Mouse (Mus musculus): ENCODE results near the gene Gucy1b1. TPM values are rescaled to one million over a fixed set of nuclear protein-coding genes. Genes with fewer than 3 reads are reported as not detected.
A peak's percentile ranks its signal among the peaks of the same experiment; 100 is the strongest.

Gene Gucy1b1
- polyA plus RNA-seq (2012; rRNA removed): 3.5 and 4.5 TPM in 2 replicates
- polyA plus RNA-seq (2014; fragmentation: Nextera tagmentation; extraction: Ambion mirVana): 5.8 and 6.8 TPM in 2 replicates

- H3K27me3 ChIP-seq (ENCODE audit: control insufficient read depth, insufficient read depth, low read length): peaks cover 4% of the 10 kb centered on the region
- H3K36me3 ChIP-seq (replicated peaks; ENCODE audit: control insufficient read depth, insufficient read depth, low read depth): no peaks in the 10 kb centered on the region
- no peaks in the 10 kb centered on the region for H3K9me3 ChIP-seq (ENCODE audit: control insufficient read depth, low read length)
- no peaks in the 10 kb centered on the region for H3K4me1 ChIP-seq (replicated peaks; ENCODE audit: control insufficient read depth in 2 of 2, insufficient read depth in 2 of 2, low read length in 1 of 2)
- H3K27ac ChIP-seq: no peak within 1 kb of the TSS
- WGBS (ENCODE audit: insufficient replicate concordance): 1% methylated on average over 25 of the region's 25 CpGs
- ATAC-seq (ENCODE audit: insufficient read depth) (peak; percentile 73), DNase-seq (ENCODE audit: low read depth in 3 of 3, low spot score in 3 of 3) (peak in 2 of 3 experiments; percentile 18 to 27)
- peak within 1 kb of the TSS; percentile 27 to 38 for H3K4me3 ChIP-seq (ENCODE audit: insufficient read depth in 1 of 2, low read depth in 2 of 2, low read length in 2 of 2)
- H3K4me2 ChIP-seq (ENCODE audit: low read depth): peak within 1 kb of the TSS; percentile 38
- H3K9ac ChIP-seq (replicated peaks): no peak within 1 kb of the TSS; the same call in 1 of the 2 replicates
- TF ChIP-seq CTCF (IDR thresholded peaks at IDR 0.05; ENCODE audit: low read depth) (no peak), EP300 (IDR thresholded peaks at IDR 0.05; ENCODE audit: low read depth) (no peak)
Observed at GRCm38 (mm10) chr3:82074201-82074851, at the start of gene Gucy1b1. Gene Gucy1b1 (minus strand): TSS chr3:82074689.

GRCm38 (mm10) chr3:82118916-82119315, 44.4 kb upstream of the Gucy1b1 start:
- Histone ChIP-seq H3K9me3 (ENCODE audit: control insufficient read depth, low read length) (no peaks in the 10 kb centered on the region), H3K9ac (replicated peaks) (no peak overlapping the region), H3K36me3 (replicated peaks; ENCODE audit: control insufficient read depth, insufficient read depth, low read depth) (no peaks in the 10 kb centered on the region), H3K4me2 (ENCODE audit: low read depth) (no peak overlapping the region), H3K4me1 (replicated peaks; ENCODE audit: control insufficient read depth in 2 of 2, insufficient read depth in 2 of 2, low read length in 1 of 2) (no peaks in the 10 kb centered on the region), H3K27me3 (ENCODE audit: control insufficient read depth, insufficient read depth, low read length) (no peaks in the 10 kb centered on the region), H3K4me3 (ENCODE audit: insufficient read depth in 1 of 2, low read depth in 2 of 2, low read length in 2 of 2) (no peak overlapping the region), H3K27ac (no peak overlapping the region)
- DNase-seq (ENCODE audit: low read depth in 3 of 3, low spot score in 3 of 3): no peak
- ATAC-seq (ENCODE audit: insufficient read depth): no peak
- TF ChIP-seq CTCF (IDR thresholded peaks at IDR 0.05; ENCODE audit: low read depth) (no peak), EP300 (IDR thresholded peaks at IDR 0.05; ENCODE audit: low read depth) (no peak)
- WGBS (ENCODE audit: insufficient replicate concordance): 57% methylated on average over 1 of the region's 1 CpGs

- TF ChIP-seq CTCF (IDR thresholded peaks at IDR 0.05; ENCODE audit: low read depth) (no peak), EP300 (IDR thresholded peaks at IDR 0.05; ENCODE audit: low read depth) (no peak)
- Histone ChIP-seq H3K4me2 (ENCODE audit: low read depth) (no peak overlapping the region), H3K36me3 (replicated peaks; ENCODE audit: control insufficient read depth, insufficient read depth, low read depth) (no peaks in the 10 kb centered on the region), H3K27ac (no peak overlapping the region), H3K9me3 (ENCODE audit: control insufficient read depth, low read length) (no peaks in the 10 kb centered on the region), H3K9ac (replicated peaks) (no peak overlapping the region), H3K27me3 (ENCODE audit: control insufficient read depth, insufficient read depth, low read length) (no peaks in the 10 kb centered on the region), H3K4me1 (replicated peaks; ENCODE audit: control insufficient read depth in 2 of 2, insufficient read depth in 2 of 2, low read length in 1 of 2) (no peaks in the 10 kb centered on the region; a peak in 1 of 4 replicates), H3K4me3 (ENCODE audit: insufficient read depth in 1 of 2, low read depth in 2 of 2, low read length in 2 of 2) (no peak overlapping the region)
- WGBS (ENCODE audit: insufficient replicate concordance): 37% methylated on average over 2 of the region's 2 CpGs
- no peak for DNase-seq (ENCODE audit: low read depth in 3 of 3, low spot score in 3 of 3)
- no peak for ATAC-seq (ENCODE audit: insufficient read depth)
Observed at GRCm38 (mm10) chr3:82112439-82112838, 38.0 kb upstream of the Gucy1b1 start.

- TF ChIP-seq CTCF (IDR thresholded peaks at IDR 0.05; ENCODE audit: low read depth) (no peak), EP300 (IDR thresholded peaks at IDR 0.05; ENCODE audit: low read depth) (no peak)
- Histone ChIP-seq H3K4me1 (replicated peaks; ENCODE audit: control insufficient read depth in 2 of 2, insufficient read depth in 2 of 2, low read length in 1 of 2) (no peaks in the 10 kb centered on the region; a peak in 1 of 4 replicates), H3K27ac (no peak overlapping the region), H3K4me2 (ENCODE audit: low read depth) (no peak overlapping the region), H3K36me3 (replicated peaks; ENCODE audit: control insufficient read depth, insufficient read depth, low read depth) (no peaks in the 10 kb centered on the region), H3K9ac (replicated peaks) (no peak overlapping the region), H3K27me3 (ENCODE audit: control insufficient read depth, insufficient read depth, low read length) (no peaks in the 10 kb centered on the region), H3K9me3 (ENCODE audit: control insufficient read depth, low read length) (no peaks in the 10 kb centered on the region), H3K4me3 (ENCODE audit: insufficient read depth in 1 of 2, low read depth in 2 of 2, low read length in 2 of 2) (no peak overlapping the region)
- DNase-seq (ENCODE audit: low read depth in 3 of 3, low spot score in 3 of 3): no peak
- ATAC-seq (ENCODE audit: insufficient read depth): no peak
- WGBS (ENCODE audit: insufficient replicate concordance): 30% methylated on average over 3 of the region's 3 CpGs
Observed at GRCm38 (mm10) chr3:82111986-82112385, 37.5 kb upstream of the Gucy1b1 start.

GRCm38 (mm10) chr3:82108951-82109350, 34.5 kb upstream of the Gucy1b1 start:
- Histone ChIP-seq H3K9ac (replicated peaks) (no peak overlapping the region), H3K9me3 (ENCODE audit: control insufficient read depth, low read length) (no peaks in the 10 kb centered on the region), H3K4me2 (ENCODE audit: low read depth) (no peak overlapping the region), H3K4me1 (replicated peaks; ENCODE audit: control insufficient read depth in 2 of 2, insufficient read depth in 2 of 2, low read length in 1 of 2) (no peaks in the 10 kb centered on the region; a peak in 1 of 4 replicates), H3K27ac (no peak overlapping the region), H3K4me3 (ENCODE audit: insufficient read depth in 1 of 2, low read depth in 2 of 2, low read length in 2 of 2) (no peak overlapping the region), H3K27me3 (ENCODE audit: control insufficient read depth, insufficient read depth, low read length) (no peaks in the 10 kb centered on the region), H3K36me3 (replicated peaks; ENCODE audit: control insufficient read depth, insufficient read depth, low read depth) (no peaks in the 10 kb centered on the region)
- WGBS (ENCODE audit: insufficient replicate concordance): 72% methylated on average over 15 of the region's 15 CpGs
- no peak for TF ChIP-seq CTCF (IDR thresholded peaks at IDR 0.05; ENCODE audit: low read depth)
- TF ChIP-seq EP300 (IDR thresholded peaks at IDR 0.05; ENCODE audit: low read depth): no peak
- no peak for DNase-seq (ENCODE audit: low read depth in 3 of 3, low spot score in 3 of 3)
- no peak for ATAC-seq (ENCODE audit: insufficient read depth)
